Mouse (Mus musculus) stomach, postnatal 0 days (tissue): ENCODE results near the gene Comt. TPM values are rescaled to one million over a fixed set of nuclear protein-coding genes. Genes with fewer than 3 reads are reported as not detected.
A peak's percentile ranks its signal among the peaks of the same experiment; 100 is the strongest.

Source experiments
- ATAC-seq: fragments of 200-750 bp; cut with Nextera tagmentation; 2 replicates; pipeline ENCODE4 v1.8.0; 2017; ENCODE audit not compliant: low FRiP score, low TSS enrichment
- DNase-seq: peaks from one replicate; pipeline ENCODE4 v3.0.0-alpha.2; 2016; ENCODE audit warnings: low spot score
- H3K27ac ChIP-seq: fragments of 300-500 bp; sonication (generic); replicated peaks from 2 replicates; pipeline ENCODE4 v1.5.1; 2014; ENCODE audit warnings: mild to moderate bottlenecking, control low read depth
- H3K27me3 ChIP-seq: fragments of 300-500 bp; sonication (generic); 2 replicates; pipeline ENCODE4 v1.6.1; 2014; ENCODE audit warnings: low read length; ENCODE audit not compliant: control insufficient read depth, insufficient read depth
- H3K36me3 ChIP-seq: fragments of 300-500 bp; sonication (generic); 2 replicates; pipeline ENCODE4 v1.6.1; 2014; ENCODE audit warnings: low read length, mixed read lengths; ENCODE audit not compliant: control insufficient read depth, insufficient read depth
- H3K4me1 ChIP-seq: fragments of 300-500 bp; sonication (generic); replicated peaks from 2 replicates; pipeline ENCODE4 v1.6.1; 2014; ENCODE audit warnings: antibody characterized with exemption; ENCODE audit not compliant: control insufficient read depth, insufficient read depth
- H3K4me2 ChIP-seq: fragments of 300-500 bp; sonication (generic); replicated peaks from 2 replicates; pipeline ENCODE4 v1.6.1; 2014; ENCODE audit warnings: low read depth, mild to moderate bottlenecking, control low read depth, moderate library complexity
- H3K4me3 ChIP-seq: fragments of 300-500 bp; sonication (generic); 2 replicates; pipeline ENCODE4 v1.5.1; 2014; ENCODE audit warnings: low read depth, low read length, control low read depth
- H3K9ac ChIP-seq: fragments of 300-500 bp; sonication (generic); 2 replicates; pipeline ENCODE4 v1.6.1; 2014; ENCODE audit warnings: mild to moderate bottlenecking, low read length, control low read depth, mixed read lengths
- H3K9me3 ChIP-seq: fragments of 300-500 bp; sonication (generic); 2 replicates; pipeline ENCODE4 v1.6.1; 2016; ENCODE audit warnings: low read length; ENCODE audit not compliant: control insufficient read depth
- CTCF ChIP-seq: IDR thresholded peaks from 2 replicates; pipeline ENCODE4 v1.5.1; 2016; ENCODE audit warnings: antibody characterized with exemption, low read depth, mild to moderate bottlenecking, moderate library complexity
- EP300 ChIP-seq: optimal IDR thresholded peaks from 2 replicates; pipeline ENCODE3; 2016; ENCODE audit warnings: antibody characterized with exemption
- WGBS: fragments of 180-500 bp; shearing (Covaris S2); extraction: QIAGEN DNeasy Blood & Tissue Kit; methylation state at CpG from one replicate; pipeline ENCODE4 v1.1.7; 2014; 5-methylcytosine and 5-hydroxymethylcytosine counted together
- polyA plus RNA-seq: library from polyadenylated mRNA; unstranded; fragments of >200 nt; fragmentation: Nextera tagmentation; extraction: Ambion mirVana; gene quantifications from 2 replicates; pipeline ENCODE4 v1.2.1, GENCODE M21; 2015

The Comt gene
- polyA plus RNA-seq, 1 experiment from 2014 or later, result 95.1 TPM

GRCm38 (mm10) chr16:18451486-18452181 lies 25.0 kb upstream of the Comt start:
- no peak for DNase-seq
- WGBS, result 58% methylated on average over 9 of the region's 9 CpGs
- no peak for TF ChIP-seq CTCF
- TF ChIP-seq EP300, result no peak
- no peaks in the 10 kb centered on the region for H3K4me1 ChIP-seq
- no peak overlapping the region for H3K4me2 ChIP-seq
- no peak for ATAC-seq
- H3K27me3 ChIP-seq, result no peaks in the 10 kb centered on the region
- H3K36me3 ChIP-seq, result peaks cover 6% of the 10 kb centered on the region; the same call in 1 of the 2 replicates
- H3K4me3 ChIP-seq, result no peak overlapping the region
- H3K27ac ChIP-seq, result no peak overlapping the region
- H3K9me3 ChIP-seq, result no peaks in the 10 kb centered on the region
- no peak overlapping the region for H3K9ac ChIP-seq

GRCm38 (mm10) chr16:18449005-18449404 lies 22.4 kb upstream of the Comt start:
- Histone ChIP-seq H3K36me3 (peaks cover 7% of the 10 kb centered on the region; the same call in 1 of the 2 replicates), H3K27ac (no peak overlapping the region), H3K4me1 (no peaks in the 10 kb centered on the region), H3K9me3 (no peaks in the 10 kb centered on the region), H3K4me2 (no peak overlapping the region), H3K27me3 (no peaks in the 10 kb centered on the region), H3K9ac (no peak overlapping the region), H3K4me3 (no peak overlapping the region)
- no peak for TF ChIP-seq EP300
- TF ChIP-seq CTCF, result no peak
- ATAC-seq (peak; percentile 82), DNase-seq (no peak)
- 83% methylated on average over 3 of the region's 4 CpGs for WGBS

- no peak for ATAC-seq
- 25% methylated on average over 6 of the region's 6 CpGs for WGBS
- 0 out of 2 replicates have a peak overlapping the region, but pooled peaks have one; percentile 13 for H3K9ac ChIP-seq
- H3K27me3 ChIP-seq, result no peaks in the 10 kb centered on the region
- no peaks in the 10 kb centered on the region for H3K4me1 ChIP-seq
- DNase-seq, result no peak
- H3K27ac ChIP-seq, result no peak overlapping the region
- H3K4me2 ChIP-seq, result no peak overlapping the region
- no peak overlapping the region for H3K4me3 ChIP-seq
- TF ChIP-seq CTCF (no peak), EP300 (no peak)
- peaks cover 7% of the 10 kb centered on the region; the same call in 1 of the 2 replicates for H3K36me3 ChIP-seq
- H3K9me3 ChIP-seq, result no peaks in the 10 kb centered on the region
Measured at GRCm38 (mm10) chr16:18448104-18448503, 21.5 kb upstream of the Comt start.

- Histone ChIP-seq H3K4me3 (no peak overlapping the region), H3K27me3 (no peaks in the 10 kb centered on the region), H3K4me2 (no peak overlapping the region), H3K27ac (no peak overlapping the region), H3K36me3 (peaks cover 5% of the 10 kb centered on the region; the same call in 1 of the 2 replicates), H3K9ac (no peak overlapping the region), H3K9me3 (no peaks in the 10 kb centered on the region), H3K4me1 (no peaks in the 10 kb centered on the region)
- DNase-seq (no peak), ATAC-seq (no peak)
- TF ChIP-seq EP300, result no peak
Measured at GRCm38 (mm10) chr16:18447243-18447642, 20.6 kb upstream of the Comt start.

DNA sequence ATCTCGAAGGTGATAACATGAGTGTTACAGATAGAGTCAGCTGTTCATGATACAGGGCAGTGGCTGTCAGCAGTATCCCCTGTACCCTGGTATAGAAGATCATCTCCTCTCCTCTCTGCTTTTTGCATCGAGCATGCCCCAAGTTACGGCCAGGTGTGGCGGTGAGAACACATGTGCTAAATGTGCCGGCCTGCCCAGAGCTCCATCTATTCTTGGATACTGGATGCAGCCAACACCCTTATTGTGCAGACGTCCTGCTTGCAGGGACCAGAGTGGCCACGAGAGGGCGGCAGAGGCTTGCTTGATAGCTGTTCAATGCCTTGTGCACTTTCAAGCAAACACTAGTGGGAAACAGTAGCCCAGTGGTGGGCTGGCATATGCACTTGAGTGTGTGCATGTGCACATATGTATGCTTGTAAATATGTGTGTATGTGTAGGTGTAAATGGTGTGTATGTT lies 16.8 kb upstream of the Comt start:
- WGBS, result 18% methylated on average over 8 of the region's 8 CpGs
- ATAC-seq (peak; percentile 63), DNase-seq (peak; percentile 93)
- no peaks in the 10 kb centered on the region for H3K27me3 ChIP-seq
- H3K4me3 ChIP-seq, result no peak overlapping the region
- H3K27ac ChIP-seq, result no peak overlapping the region
- H3K36me3 ChIP-seq, result peaks cover 7% of the 10 kb centered on the region; the same call in 1 of the 2 replicates
- no peaks in the 10 kb centered on the region for H3K9me3 ChIP-seq
- H3K4me2 ChIP-seq, result no peak overlapping the region
- H3K4me1 ChIP-seq, result no peaks in the 10 kb centered on the region
- H3K9ac ChIP-seq, result no peak overlapping the region
- peak; percentile 100 for TF ChIP-seq CTCF
- TF ChIP-seq EP300, result no peak

DNA sequence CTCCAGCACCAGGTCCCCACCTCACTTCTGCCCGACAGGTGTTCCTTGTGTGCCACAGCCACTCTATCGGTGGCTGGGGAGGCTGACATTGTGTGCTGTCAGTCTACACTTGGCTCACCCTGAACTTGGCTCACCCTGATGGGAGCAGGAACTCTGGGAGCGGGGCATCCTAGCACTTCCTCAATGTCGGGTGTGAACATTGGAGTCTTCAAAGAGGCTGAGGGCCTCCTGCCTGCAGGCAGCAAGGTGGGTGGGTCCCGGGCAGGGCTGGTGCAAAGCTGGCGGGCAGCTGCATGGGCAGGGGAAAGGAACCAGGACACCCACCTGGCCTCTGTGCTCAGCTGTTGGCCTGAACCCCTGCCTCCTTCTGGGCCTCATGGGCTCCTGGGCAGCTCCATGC lies 9.5 kb upstream of the Comt start:
- TF ChIP-seq EP300, result no peak
- TF ChIP-seq CTCF, result no peak
- Histone ChIP-seq H3K36me3 (peaks cover 5% of the 10 kb centered on the region; the same call in 1 of the 2 replicates), H3K27me3 (no peaks in the 10 kb centered on the region), H3K27ac (no peak overlapping the region), H3K9ac (no peak overlapping the region), H3K9me3 (no peaks in the 10 kb centered on the region), H3K4me3 (no peak overlapping the region), H3K4me2 (no peak overlapping the region), H3K4me1 (no peaks in the 10 kb centered on the region)
- DNase-seq (no peak), ATAC-seq (no peak)
- WGBS, result 74% methylated on average over 5 of the region's 6 CpGs
